Mouse (Mus musculus) embryonic fibroblast, embryonic 13.5 days (primary cell): ENCODE data around the gene Olfr1055.

Source experiments
- CTCF ChIP-seq: IDR thresholded peaks from 2 replicates; pipeline ENCODE4 v1.5.1; 2011; ENCODE audit warnings: mild to moderate bottlenecking, control low read depth, low read length, moderate library complexity, borderline replicate concordance; ENCODE audit not compliant: insufficient read depth
- POLR2A ChIP-seq: IDR thresholded peaks from 2 replicates; pipeline ENCODE4 v1.6.1; 2011; ENCODE audit warnings: low read depth, mild to moderate bottlenecking, control low read depth, low read length, moderate library complexity

DNA sequence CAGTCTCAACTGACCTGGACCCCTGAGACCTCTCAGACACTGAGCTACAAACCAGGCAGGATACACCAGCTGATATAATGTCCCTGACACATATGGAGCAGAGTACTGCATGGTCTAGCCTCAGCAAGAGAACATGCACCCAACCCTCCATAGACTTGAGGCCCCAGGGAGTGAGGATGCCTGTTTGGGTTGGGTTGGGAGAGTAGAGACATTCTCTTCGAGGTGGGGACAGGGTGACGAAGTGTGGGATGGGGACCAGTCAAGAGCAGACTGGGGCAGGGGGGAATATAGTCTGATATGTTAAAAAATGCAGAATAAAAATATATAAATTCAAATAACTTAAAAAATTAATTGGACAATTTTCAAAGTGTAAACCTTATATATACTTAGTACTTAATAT, 45.0 kb upstream of the Olfr1055 start:
- TF ChIP-seq POLR2A (no peak), CTCF (no peak)
